Mouse (Mus musculus) thymus, postnatal 0 days (tissue): ENCODE measurements around the gene Per1. TPM values are rescaled to one million over a fixed set of nuclear protein-coding genes. Genes with fewer than 3 reads are reported as not detected.
A peak's percentile ranks its signal among the peaks of the same experiment; 100 is the strongest.

Experiments
- DNase-seq: peaks from one replicate; pipeline ENCODE4 v3.0.0-alpha.2; 2015; ENCODE audit warnings: low spot score
- polyA plus RNA-seq: library from polyadenylated mRNA; unstranded; fragments of >200 nt; fragmentation: Nextera tagmentation; extraction: Ambion mirVana; gene quantifications from 2 replicates; pipeline ENCODE4 v1.2.1, GENCODE M21; 2015

The Per1 gene
- polyA plus RNA-seq, 1 experiment from 2014 or later, result 3.5 TPM

DNA sequence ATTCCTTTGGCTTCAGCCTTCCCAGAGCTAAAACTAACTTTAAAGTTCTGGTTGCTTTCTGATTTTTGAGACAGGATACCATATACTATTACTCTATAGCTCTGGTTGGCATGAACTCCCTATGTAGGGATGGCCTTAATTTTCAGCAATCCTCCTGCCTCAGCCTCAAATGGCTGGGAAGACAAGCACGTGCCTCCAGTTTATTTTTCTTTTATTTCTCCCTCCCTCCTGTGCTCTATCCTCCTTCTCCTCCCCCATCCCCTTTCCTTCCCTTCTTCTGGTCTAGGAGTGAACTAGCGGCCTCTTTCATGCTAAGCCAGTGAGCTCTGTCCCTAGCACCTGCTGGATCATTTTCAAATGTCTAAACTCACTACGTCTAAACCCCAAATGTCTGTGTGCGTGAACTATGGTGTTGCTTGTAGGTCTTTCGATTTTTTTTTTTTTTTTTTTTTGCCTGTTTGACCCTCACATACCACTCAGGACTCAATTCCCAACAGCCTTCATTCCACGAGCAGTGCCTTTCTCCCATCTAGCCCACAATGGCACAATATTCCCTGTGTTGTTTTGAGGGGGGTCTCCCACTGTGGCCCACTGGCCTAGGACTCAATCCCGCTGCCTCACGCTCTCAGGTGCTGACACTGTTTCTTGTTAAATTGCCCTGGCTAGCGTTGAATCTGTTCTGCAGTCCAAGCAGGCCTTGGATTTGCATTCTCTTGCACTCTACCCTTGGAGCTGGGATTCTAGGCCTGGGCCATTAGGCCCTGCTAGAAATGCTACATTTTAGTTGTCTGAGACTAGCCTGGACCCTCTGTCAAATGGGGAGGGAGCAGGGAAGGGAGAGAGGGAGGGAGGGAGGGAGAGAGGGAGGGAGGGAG, 30.5 kb upstream of the Per1 start:
- no peak for DNase-seq

DNA sequence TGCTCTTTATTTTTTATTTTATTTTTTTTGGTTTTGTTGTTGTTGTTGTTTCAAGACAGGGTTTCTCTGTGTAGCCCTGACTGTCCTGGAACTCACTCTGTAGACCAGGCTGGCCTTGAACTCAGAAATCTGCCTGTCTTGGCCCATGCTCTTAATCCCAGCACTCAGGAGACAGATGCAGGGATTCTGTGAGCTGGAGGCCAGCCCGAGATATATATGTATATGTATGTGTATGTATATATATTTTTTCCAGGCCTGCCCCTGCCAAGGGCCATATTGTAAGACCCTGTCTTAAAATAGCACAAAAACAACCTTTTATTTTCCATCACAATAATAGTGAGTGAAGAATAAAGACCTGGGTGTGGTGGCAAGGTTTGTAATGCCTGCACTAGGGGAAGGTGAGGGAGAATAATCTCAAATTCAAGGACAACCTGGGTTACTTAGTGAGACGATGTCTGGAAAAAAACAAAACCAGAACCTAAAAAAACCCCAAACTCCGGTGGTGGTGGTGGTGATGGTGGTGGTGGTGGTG, 29.6 kb upstream of the Per1 start:
- DNase-seq, result no peak

DNA sequence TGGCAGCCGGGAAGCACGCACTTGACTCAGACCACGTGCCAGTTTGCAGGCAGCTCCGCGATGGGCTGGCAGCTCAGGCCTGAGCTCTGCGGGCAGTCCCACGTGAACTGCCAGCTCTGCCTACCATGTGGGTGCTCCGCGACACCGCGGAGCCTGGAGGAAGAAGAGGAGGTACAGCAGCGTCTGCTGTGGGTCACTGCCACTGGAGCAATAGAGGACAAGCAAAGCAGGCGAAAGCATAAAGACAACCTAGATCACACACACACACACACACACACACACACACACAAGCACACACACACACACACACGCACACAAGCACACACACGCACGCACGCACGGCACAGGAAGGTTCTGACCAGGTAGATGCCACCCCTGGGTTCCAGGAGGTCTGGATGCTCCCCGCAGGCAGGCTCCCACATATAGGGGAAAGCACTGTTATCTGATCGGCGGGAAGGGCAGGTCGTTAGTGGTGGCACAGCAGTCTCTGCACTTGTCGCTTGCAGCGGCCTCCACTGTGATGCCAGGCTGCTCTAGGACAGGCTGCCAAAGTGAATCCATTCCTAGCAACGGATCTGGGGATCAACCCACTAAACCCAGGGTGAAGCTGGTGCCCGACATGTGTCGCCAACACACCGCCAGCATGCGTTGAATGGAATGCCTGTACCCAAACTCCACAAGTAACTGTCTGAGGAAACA, 28.7 kb upstream of the Per1 start:
- DNase-seq, result peak; percentile 39

DNA sequence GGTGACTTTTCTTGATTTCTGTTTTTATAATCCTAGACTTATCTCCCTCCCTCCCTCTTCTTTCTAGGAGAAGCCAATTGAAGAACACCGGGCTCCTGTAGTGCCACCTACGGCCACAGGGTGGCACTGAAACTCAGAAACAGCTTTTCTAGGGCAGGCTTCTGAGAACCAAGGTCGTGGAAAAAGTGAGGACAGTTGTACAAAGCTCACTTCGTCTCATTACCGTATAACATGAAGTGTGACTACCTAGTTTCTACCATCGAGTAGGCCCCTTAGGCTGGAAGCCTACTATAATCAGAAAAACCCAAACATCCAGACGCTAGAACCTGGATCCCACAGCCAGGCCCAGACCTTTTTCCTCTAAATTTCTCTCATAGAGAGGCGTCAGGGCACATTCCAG, 28.1 kb upstream of the Per1 start:
- peak; percentile 88 for DNase-seq

DNA sequence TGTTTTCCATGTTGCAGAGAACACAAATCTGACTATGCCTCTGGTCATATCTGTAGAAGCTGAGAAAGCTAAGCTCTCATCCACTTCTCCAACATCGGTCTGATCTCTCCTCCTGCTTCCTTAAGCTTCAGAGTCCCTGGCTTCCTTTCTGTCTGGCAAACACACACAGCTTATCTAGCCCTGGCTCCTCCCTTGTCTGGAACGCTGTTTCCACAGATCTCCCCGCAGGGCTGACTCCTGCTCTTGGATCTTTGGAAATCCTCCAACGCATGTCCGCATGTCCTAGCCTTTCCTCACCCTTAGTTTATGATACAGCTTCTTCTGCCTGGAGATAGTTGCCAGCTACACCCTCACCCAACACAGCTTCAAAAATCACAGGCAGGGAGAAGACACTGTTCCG, 27.4 kb upstream of the Per1 start:
- DNase-seq, result no peak

DNA sequence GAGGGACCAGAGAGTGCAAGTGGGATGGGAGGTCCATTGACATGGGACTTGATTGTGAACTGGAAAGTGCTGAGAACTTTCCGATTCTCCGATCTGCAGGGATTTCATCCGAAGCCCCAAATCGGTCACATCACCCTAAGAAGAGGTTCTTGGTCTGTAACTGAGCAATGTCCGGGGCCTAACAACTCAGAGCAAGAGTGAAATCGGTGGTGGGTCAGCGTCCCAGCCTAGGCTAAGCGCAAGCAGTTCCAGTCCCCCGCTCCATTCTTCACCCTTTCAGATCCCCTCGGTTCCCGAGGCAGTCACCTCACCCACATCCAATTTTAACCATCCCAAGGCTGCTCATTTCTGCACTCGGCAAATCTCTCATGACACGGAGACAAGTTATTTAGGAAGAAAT, 24.9 kb upstream of the Per1 start:
- DNase-seq, result no peak

DNA sequence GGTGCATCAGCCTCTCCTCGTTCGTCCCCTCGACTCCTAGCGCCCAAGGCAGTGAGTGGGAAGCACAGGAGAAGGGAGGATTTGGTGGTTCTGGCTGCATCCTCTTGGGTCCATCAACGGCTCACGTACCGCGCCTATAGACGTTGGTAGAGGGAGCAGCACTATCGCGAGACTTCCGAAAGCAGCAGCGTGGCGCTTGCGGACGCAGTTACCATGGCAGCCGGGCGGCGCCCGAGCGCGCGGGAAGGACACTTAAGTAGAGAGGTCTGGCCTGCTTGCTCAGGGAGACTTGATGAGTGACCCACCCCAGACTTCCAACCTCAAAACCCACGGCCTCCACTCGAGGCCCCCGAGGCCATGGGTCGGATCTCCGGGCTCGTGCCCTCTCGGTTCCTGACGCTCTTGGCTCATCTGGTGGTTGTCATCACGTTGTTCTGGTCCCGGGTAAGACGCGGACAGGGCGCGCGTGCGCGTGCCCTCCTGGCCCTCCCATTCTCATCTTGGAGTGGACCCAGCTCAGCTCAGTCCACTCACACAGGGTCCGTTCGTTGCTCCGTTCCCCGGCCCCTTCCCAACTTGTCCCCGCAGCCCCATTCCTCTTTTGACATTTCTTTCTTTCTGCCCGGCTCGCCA, 24.3 kb upstream of the Per1 start, which contains the start of gene Tmem107:
Tmem107 (plus strand) TSS at position 217 of the 633 bp plus-strand sequence.
- peak; percentile 95 for DNase-seq

DNA sequence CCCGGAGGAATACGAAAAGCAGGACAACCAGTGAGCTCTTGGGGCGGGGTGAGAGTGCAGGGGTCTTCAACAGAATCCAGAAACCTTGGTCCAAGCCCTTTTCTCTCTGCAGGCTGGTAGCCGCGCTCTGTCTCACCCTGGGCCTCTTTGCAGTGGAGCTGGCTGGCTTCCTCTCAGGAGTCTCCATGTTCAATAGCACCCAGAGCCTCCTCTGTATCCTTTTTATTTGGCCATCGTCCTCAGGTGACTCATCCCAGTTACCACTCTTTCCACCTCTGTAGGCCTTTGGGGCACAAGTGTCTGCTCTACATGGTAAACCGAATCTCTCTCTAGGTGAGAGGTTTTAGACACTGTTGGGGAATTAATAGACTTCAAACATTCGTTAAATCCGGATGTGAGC, 23.8 kb upstream of the Per1 start:
- DNase-seq, result no peak

DNA sequence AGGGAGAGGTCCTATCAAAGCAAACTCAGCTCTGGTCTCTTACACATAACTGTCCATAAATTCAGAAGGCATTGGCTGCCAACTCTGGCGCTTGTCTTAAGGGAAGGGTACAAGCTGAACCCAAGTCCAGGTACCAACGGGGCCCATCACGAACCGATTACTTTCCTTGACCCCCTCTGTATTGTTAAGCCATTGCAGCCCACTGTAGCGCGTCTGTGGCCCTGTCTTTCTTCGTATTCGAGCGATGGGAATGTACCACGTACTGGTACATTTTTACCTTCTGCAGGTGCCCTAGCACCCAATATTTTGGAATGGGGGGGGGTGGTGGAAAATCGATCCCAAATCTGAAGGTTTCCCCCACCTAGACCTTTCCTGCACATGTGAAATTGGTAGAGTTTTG, 22.8 kb upstream of the Per1 start:
- DNase-seq, result no peak

DNA sequence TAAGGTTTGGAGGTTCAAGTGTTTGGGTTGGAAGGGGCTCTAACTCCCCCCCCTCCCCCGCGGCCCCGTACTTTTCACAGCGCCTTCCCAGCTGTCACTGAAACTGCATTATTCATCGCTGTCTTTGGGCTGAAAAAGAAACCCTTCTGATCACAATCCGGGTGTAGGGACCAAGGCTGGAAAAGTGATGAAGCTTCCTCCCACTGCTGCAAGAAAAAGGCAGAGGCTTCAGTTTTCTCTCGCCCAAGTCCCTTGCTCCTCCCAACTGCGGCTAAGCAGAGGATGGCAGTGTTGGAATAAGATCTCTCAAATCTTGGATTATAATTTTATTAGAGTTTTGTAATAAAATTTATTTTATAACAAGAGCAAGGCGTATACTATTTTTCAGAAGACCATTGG, 22.4 kb upstream of the Per1 start:
- no peak for DNase-seq

DNA sequence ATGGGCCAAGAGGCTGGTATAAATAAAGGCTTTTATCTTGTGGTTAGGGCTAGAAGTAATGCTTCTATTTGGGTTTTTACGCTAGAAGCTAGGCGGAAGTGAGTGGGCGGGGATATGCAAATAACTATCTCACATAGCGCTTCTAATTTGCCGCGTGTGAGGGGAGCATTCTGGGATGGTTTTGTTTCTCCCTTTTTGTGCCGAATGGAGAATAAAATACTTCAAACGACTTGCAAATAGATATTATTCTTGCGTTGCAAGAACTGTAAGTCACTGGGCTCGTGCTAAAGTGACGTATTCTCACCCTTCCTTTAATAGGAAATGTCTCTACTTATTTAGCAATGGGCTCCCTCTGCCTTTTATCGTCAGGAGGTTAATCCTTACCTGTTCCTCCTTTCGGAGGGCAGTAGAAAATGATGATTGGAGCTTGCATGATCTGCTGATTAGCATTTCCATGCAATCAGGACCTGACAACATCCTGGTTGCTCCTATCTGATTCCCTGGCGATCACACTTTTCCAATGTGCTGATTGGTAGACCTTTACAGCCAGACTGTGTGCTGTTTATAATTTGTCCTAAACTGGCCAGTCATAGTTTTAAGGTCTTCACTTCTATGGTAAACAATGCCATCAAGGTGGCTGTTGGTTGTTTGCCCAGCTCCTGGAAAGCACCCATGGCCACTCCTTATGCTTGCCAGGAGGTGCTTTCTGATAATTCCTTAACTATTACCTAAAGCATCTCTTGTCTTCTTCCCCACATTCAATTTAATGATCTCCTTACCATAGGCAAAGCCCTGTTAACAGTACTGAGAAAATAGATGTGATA, 21.7 kb upstream of the Per1 start:
- peak; percentile 95 for DNase-seq

DNA sequence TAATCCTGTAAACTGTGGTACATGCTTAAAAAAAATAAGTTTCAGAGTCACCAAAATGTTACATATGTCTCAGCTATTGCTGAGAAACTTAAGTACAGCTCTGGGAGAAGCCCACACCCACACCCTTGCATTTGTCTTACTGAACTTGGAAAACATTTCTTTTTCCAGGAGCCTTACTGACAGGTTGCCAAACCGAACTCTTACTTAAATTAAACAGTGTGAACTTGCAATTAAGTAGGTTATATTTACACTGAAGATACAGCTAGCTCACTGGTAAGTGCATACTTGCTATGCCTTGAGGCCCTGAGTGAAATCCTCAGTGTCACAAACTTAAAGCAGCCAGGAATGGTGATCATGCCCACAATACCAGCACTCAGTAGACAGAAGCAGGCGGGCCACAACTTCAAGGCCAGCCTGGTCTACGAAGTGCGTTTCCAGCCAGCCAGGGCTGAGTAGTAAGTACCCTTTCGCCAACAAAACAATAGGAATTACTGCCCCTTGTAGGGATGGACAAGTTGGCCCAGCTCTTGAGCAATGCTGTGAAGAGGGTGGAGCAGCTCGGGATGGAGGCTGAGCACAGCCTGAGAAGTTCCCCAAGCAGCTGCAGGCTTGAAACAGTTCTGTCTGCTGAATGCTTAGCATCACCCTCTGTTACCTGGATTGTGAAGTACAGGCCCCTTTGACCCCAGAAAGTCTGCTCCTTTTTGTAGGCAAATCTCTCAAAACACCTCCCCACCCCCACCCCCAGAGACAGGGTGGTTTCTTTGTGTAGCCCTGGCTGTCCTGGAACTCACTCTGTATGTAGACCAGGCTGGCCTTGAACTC, 20.9 kb upstream of the Per1 start:
- no peak for DNase-seq

DNA sequence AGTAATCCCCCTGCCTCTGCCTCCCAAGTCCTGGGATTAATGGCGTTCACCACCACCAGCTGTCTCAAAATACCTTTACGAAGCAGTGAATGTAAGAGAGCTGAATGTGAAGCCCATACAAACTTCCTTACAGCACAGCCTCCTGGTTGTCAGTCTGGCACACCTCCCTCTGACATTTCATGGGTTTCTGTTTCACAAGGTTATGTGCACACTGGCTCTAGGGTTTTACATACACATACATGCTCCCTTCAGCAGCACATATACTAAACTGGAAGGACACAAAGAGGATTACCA, 20.3 kb upstream of the Per1 start:
- no peak for DNase-seq

DNA sequence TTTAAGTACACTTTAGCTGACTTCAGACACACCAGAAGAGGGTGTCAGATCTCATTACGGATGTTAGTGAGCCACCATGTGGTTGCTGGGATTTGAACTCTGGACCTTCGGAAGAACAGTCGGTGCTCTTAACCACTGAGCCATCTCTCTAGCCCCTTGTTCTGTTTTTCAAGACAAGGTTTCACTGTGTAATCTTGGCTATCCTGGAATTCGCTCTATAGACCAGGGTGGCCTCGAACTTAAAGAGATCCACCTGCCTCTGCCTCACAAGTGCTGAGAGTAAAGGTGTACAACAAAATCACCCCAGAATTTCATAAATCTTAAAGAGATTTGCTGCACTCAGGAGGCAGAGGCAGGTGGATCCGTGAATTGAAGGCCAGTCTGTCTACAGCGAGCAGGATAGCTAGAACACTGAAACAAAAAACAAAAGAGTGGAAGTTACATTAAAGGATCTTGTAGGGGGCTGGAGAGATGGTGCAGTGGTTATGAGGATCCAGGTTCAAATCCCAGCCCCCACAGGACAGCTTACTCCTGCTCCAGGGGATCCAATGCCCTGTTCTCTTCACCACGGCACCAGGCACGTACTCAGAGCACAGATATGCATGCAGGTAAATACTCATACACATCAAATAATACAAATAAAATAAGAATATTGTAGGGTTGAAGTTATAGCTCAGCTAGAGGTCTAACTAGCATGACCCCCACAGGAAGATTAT, 19.1 kb upstream of the Per1 start:
- DNase-seq, result no peak

DNA sequence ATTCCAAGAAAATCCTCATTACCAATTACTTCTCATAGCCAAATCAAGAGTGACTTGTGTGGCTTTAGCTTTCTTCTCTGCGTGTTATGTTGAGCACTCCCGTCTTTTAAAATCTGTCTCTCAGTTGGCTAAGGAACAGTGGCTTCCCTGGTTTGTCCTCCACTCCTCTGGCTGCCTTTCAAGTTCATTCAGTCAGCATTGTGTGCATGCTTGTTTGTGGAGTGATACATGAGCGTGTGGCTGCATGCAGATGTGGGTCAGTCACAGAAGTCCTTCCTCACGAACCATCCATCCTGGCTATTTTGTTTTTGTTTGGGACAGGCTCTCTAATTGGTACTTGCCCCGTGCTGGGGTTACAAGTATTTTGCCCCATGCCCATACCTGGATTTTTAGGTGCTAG, 18.4 kb upstream of the Per1 start:
- DNase-seq, result no peak

DNA sequence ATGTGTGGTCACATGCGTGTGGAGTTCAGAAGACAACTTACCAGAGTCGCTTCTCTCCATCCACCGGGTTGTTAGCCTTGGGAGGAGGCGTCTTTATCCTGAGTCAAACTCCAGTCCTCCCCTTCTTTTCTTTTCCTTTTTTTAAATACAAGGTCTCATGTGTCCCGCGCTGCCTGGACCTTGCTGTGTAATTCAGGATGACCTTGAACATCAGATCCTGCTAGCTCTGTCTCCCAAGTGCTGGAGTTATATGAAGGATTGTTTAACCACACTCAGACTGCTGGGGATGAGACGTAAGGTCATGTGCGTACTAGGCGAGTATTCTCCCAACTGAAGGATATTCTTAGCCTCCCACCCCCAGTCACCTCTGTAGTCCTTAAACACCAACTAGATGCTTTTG, 17.7 kb upstream of the Per1 start:
- DNase-seq, result no peak

DNA sequence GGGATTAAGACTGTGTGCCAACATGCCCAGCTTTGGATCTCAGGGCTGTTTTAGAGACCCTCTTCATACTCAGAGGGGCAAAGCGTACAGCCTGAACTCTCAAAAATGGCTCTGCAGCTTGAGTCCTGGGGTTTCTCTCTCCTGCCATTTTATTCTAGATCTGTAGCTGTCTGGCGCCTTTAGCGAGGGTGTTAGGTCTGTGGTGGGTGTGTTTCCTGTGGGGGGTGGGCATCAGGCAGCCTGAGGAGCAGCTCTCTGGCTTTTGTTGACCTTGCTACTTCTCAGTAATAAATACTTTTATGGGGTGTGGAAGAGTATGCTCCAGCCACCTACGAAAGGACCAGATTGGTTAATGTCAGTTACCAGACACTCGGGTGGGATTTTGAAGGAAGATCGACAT, 17.0 kb upstream of the Per1 start:
- DNase-seq, result no peak

DNA sequence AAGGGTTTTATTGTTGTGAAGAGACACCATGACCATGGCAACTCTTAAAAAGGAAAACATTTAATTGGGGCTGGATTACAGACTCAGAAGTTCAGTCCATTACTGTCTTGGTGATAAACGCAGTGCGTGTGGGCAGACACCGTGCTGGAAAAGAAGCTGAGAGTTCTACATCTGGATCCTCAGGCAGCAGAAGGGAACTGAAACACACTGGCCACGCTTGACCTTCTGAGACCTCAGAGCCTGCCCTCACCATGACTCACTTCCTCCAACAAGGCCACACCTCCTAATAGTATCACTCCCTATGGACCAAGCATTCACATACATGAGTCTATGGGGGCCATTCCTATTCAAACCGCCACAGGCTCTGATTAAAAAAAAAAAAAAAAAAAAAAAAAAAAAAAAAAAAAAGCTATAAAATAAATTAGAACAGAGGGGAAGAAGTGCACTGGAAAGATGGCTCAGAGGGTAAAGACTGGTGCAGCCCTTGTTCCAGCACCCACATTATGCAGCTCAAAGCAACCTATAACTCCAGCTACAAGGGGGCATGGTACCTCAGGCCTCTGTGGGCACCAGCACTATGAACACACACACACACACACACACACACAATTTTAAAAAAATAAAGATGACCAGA, 16.1 kb upstream of the Per1 start:
- DNase-seq, result no peak

DNA sequence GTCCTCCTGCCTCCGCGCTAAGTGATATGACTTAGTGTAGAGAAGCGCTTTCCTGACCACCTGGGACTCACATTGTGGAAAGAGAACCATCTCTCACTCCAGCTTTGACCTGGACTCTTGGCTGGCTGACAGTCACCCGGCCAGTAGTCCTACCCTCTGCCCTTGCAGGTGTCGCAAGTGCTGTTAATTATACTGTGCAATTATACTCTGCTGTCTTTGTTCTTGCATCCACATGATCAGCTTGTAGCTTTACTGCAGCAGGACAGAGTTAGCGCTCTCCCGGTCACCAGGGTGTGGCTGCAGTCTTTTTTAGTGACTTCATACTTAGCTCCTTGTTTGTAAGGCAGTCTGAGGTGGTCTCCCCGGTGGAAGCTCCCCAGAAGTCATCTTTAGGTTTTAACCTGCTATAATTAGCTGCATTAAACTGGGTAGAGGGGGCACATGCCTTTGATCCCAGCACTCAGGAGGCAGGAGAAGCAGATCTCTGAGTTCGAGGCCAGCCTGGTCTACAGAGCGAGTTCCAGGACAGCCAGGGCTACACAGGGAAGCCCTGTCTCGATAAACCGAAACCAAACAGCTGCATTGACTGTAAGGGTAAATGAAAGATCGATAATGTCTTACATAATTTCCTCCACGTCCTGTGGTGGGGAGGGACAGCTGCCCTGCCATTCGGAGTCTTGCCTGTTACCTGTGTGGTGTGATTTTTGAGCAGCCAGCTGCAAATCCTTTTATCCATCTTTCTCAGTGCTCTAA, 14.7 kb upstream of the Per1 start:
- DNase-seq, result no peak
